Mouse (Mus musculus): ENCODE data around the gene Dpp6.

Gene Dpp6

DNA sequence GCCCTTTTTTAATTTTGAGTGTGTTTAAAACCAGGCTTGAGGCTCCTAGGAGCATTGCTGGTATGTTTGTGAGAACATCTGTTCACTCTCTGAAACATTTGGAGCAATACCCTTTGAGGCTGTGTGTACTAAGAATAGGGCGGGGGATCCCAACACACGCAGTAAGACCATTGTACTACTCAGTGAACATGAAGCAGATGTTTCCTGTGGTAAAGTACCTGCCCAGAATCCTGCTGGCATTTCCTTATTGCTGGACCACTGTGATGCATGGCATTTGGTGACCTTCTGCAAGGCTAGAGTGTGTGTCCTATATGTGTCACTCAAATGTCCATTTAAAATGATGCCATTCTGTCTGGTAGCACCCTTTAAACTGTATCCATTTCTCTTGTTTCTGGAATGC lies 854.5 kb downstream of the Dpp6 start:
- DNase-seq (ENCODE audit: low spot score): no peak

DNA sequence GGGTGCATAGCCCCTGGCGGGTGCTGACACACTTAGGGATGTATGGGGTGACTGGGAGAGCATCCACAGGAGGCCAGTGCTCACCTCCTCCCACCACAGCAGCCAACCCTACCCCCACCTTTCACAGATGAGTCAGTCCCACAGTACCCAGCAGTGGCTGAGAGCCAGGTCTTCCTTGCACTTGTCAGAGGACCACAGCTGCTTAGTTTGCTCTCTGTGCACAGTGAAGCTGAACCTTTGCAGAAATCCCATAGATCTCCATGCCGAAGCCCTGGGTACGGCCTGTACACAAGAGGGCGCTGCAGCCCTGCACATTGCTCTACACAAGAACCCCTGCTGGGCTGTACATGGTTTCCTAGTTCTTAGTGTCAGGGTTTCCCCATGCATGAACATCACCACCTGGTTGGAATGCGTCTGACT lies 860.3 kb downstream of the Dpp6 start:
- DNase-seq (ENCODE audit: low spot score): peak; percentile 1

DNA sequence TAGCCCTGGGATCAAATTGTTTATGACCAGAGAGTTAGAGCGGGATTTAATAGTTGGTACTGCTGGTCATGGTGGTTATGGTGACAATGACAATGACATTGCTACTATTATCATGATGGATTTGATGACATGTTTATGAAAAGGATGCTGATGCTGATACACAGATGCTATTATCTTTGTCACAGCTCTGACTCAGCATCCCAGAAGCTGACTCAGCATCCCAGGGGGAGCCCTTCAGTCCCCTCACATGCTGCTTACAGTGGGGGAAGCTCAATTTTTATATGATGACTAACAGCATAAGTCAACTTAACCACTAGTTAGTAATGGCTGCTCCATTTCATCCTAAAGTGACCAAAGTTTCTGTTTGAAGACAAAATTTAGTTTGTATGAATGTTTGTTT lies 862.1 kb downstream of the Dpp6 start:
- no peak for DNase-seq (ENCODE audit: low spot score)

DNA sequence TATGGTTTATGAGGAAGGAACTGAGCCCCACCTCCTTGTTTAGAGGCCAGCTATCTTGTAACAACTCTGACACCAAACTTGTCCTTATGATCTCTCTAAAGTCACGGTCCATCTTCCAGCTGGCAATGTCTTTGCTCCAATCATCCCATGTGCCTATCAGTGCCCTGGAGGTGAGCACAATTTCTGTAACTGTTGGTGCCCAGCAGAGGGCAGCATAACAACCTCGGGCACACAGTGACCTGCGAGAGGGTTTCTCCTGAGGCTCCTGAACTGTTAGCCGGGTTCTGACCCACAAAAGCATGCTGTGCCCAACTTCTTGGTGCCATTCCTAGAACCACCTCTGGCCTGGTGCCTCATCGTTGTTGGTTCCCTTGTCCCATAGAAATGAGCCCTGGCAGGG lies 863.5 kb downstream of the Dpp6 start:
- no peak for DNase-seq (ENCODE audit: low spot score)

GRCm38 (mm10) chr5:27685162-27685561 lies 868.2 kb downstream of the Dpp6 start:
- no peak for DNase-seq (ENCODE audit: low spot score)

- no peak for DNase-seq (ENCODE audit: low spot score)
These were observed 868.9 kb downstream of the Dpp6 start for GRCm38 (mm10) chr5:27685923-27686322.

GRCm38 (mm10) chr5:27687311-27687710 lies 870.3 kb downstream of the Dpp6 start:
- no peak for DNase-seq (ENCODE audit: low spot score)

GRCm38 (mm10) chr5:27702482-27702881 lies 885.5 kb downstream of the Dpp6 start:
- no peak for DNase-seq (ENCODE audit: low spot score)

- no peak for DNase-seq (ENCODE audit: low spot score)
These were observed 888.0 kb downstream of the Dpp6 start for GRCm38 (mm10) chr5:27705020-27705419.

GRCm38 (mm10) chr5:27706551-27706950 lies 889.5 kb downstream of the Dpp6 start:
- no peak for DNase-seq (ENCODE audit: low spot score)

GRCm38 (mm10) chr5:27707283-27707682 lies 890.3 kb downstream of the Dpp6 start:
- DNase-seq (ENCODE audit: low spot score): no peak

DNA sequence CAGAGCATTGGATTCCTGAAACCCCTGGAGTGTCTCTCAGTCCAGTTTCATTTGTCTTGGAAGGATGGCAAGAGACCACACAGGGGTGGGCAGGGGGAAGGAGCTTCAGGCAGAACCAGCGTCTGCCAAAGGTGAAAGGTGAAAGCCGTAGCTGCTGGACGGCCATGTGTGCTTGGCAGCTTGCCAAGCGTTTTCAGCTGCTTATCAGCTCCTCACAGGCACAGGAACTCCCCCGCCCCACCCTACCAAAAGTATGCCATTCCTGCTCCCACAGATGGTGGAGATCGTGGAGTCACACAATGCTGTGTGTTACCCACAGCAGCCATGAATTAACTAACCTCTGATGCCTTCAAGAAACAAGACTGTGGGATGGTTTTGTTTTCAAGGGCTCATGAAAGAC lies 891.2 kb downstream of the Dpp6 start:
- no peak for DNase-seq (ENCODE audit: low spot score)

- DNase-seq (ENCODE audit: low spot score): no peak
These were observed 894.6 kb downstream of the Dpp6 start for GRCm38 (mm10) chr5:27711461-27712192.

DNA sequence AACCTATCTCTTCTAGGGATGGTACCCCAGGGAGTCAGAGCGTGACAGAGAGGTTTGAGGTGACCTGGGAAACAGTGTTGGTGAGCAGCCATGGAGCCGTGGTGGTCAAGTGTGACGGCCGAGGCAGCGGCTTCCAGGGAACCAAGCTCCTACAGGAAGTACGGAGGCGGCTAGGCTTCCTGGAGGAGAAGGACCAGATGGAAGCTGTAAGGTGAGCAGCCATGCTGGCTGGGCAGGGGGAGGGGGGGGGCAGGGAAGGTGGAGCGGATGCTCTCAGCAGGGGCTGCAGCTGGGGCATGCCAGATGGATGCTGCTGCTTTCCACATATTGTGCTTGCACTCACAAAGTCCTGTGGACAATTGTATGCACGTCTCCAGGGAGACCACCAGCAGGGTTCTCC lies 897.4 kb downstream of the Dpp6 start:
- DNase-seq (ENCODE audit: low spot score): no peak

- no peak for DNase-seq (ENCODE audit: low spot score)
These were observed 899.0 kb downstream of the Dpp6 start for GRCm38 (mm10) chr5:27716026-27716425.

DNA sequence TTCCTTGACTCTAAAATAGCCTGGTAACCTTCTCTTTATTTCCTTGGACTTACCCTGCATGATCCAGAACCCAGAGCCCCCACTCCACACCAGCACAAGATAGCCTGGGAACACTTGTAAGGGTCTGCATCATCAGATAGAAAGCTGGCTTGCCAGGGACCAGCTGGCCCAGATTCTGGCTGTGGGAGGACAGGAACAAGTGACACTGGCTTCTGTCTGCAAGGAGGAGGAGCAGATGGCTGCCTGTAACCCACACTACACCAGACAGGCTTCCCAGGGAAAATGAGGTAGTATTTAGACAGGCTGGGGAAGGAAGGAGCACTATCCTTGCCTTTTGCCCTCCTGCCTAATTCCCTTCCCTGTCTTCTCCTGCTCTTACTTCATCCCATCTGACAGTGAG lies 900.3 kb downstream of the Dpp6 start:
- DNase-seq (ENCODE audit: low spot score): no peak

GRCm38 (mm10) chr5:27719311-27719710 lies 902.3 kb downstream of the Dpp6 start:
- DNase-seq (ENCODE audit: low spot score): no peak

DNA sequence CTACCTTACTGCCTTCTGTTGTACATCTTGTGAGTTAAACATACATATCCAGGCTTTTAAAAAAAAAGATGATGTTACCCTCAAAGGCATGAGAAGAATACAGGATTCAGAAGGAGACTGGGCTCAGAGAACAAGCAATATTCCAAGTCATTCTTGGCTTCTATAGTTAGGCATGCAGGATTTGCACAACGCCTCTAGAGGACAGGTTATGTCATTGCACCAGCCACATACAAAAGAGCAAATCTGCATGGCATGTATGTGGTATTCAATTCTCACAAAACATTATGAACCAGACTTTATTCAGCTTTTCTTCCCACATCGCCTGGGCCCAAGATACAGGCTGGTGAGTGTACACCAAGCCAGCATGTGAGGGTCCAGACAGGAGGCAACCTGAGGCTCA lies 907.5 kb downstream of the Dpp6 start:
- no peak for DNase-seq (ENCODE audit: low spot score)

GRCm38 (mm10) chr5:27730666-27731065 lies 913.7 kb downstream of the Dpp6 start:
- DNase-seq (ENCODE audit: low spot score): no peak

GRCm38 (mm10) chr5:27731392-27731791 lies 914.4 kb downstream of the Dpp6 start:
- DNase-seq (ENCODE audit: low spot score): no peak

DNA sequence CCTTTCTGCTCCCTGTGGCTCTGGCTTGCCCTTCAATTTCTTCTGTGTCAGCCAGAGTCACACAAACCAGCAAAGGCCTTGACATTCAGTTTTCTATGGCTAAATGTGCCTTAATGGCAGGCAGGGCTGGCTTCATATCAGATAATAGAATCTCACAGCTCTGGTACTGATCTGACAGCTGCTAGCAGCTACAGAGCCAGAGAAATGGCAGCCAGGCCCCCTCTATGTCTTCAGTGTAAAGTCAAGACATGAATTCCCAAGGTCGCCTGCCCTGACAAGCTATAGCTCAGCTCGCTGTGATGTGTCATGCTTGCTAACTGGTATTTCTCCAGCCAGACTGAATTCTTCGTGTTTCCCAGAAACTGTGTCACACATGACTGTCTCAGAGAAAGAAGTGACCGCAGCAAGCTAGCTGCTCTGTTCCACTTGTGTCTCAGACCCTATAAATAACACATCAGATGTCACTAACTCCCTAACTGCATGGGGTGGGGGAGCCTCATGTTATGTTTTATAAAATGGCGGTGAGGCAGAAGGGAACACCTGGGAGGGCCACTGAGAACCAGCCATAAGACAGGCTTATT lies 915.4 kb downstream of the Dpp6 start:
- no peak for DNase-seq (ENCODE audit: low spot score)

DNA sequence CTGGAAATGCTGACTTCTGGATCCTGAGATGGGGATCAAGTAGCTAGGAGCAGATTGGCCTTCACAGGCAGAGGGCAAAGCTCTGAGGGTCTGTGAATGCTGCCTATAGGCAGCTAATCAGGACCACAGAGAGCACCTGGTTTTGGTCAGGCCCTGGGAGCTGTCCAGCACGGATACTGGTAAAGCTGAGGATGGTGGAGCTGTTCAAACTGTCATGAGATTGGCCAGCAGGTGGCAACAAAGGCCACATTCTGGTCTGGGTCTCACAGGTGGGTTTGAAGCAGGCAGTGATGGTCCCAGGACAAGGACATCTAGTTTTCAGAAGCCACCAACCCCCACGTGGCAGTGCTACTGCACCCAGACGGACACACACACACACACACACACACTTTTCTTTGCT lies 920.2 kb downstream of the Dpp6 start:
- peak; percentile 31 for DNase-seq (ENCODE audit: low spot score)

DNA sequence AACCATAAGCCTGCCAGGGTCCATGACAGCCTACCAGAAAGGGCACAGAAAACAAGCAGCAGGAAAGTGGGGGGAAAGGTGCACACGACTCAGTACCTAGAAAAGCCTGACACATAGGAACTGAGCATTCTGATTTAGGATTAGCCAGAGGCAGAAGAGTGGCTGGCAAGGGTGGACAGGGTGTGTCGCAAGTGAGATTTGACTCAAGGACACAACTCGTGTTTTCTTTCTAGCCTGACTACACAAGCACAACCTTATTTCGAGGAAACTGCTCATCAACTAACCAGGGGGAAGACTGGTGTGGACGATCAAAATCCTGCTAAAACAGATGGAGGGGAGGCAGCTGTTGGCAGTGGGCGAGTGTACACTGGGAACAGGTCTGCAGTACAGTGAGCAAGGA lies 922.2 kb downstream of the Dpp6 start:
- no peak for DNase-seq (ENCODE audit: low spot score)

DNA sequence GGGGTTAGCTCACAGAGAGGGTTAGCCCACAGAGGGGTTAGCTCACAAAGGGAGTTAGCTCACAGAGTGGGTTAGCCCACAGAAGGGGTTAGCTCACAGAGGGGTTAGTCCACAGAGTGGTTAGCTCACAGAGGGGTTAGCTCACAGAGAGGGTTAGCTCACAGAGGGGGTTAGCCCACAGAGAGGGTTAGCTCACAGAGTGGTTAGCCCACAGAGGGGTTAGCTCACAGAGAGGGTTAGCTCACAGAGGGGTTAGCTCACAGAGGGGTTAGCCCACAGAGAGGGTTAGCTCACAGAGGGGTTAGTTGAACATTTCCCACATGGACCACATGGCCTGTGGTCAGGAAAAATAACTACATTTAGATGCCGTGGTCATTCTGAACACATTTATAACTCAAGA lies 927.9 kb downstream of the Dpp6 start:
- DNase-seq (ENCODE audit: low spot score): no peak
